In the genomic region with DNA sequence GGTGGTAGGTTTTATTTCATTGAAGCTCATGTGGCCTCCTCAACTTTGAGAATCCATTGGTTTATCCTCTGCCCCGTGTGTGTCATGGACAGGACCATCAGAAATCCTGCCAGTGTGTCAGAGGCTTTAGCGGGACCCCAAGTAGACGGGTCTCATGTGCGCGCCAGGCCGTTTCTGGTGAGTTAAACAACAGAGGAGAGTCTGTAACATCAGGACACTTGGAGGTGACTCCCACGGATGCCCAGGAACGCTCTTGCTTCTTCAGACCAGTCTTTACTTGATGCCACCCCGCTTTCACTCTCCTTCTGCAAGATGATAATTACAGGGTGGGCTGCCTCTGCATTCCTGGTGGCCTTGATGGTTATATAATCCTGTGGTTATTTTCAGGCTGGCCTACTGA, we compare ENCODE assay signal across 33 mouse cellular contexts. TPM values are rescaled to one million over a fixed set of nuclear protein-coding genes. Genes with fewer than 3 reads are reported as not detected.
DNase-seq lines count a peak whose midpoint lies in the region; ATAC-seq and TF ChIP-seq lines count a peak whose summit lies in the region.
"Had no signal": no experiment of that assay in that cellular context is flagged by ENCODE, and none has a peak within 500 bp of the region (broad histone marks: within the 10 kb centered on the region; RNA-seq: fewer than 3 reads in every experiment).

No protein-coding gene starts in this region.

- 92% methylated on average over 9 of the region's 9 CpGs for WGBS in embryonic facial prominence, embryonic 14.5 days
- WGBS in embryonic facial prominence, embryonic 10.5 days: 94% methylated on average over 9 of the region's 9 CpGs
- 93% methylated on average over 9 of the region's 9 CpGs for WGBS in heart, embryonic 10.5 days
- WGBS in olfactory bulb, adult 2 months: 64% methylated on average over 9 of the region's 9 CpGs
- WGBS in midbrain, embryonic 13.5 days: 97% methylated on average over 9 of the region's 9 CpGs

- peaks cover 99% of the 10 kb centered on the region for H3K36me3 ChIP-seq in embryonic facial prominence, embryonic 14.5 days (ENCODE audit: control insufficient read depth, insufficient read depth, low read length)
- H3K36me3 ChIP-seq in embryonic facial prominence, embryonic 10.5 days (replicated peaks): peaks cover 100% of the 10 kb centered on the region
- H3K36me3 ChIP-seq in heart, embryonic 10.5 days: peaks cover 96% of the 10 kb centered on the region
- H3K36me3 ChIP-seq in midbrain, embryonic 13.5 days: peaks cover 99% of the 10 kb centered on the region

- DNase-seq in embryonic facial prominence, embryonic 14.5 days (ENCODE audit: low spot score): peak; percentile 39
- no peak for DNase-seq in embryonic facial prominence, embryonic 10.5 days (ENCODE audit: low spot score)
- peak; percentile 57 for DNase-seq in heart, embryonic 10.5 days (ENCODE audit: low spot score)
- no peak for DNase-seq in heart, postnatal 25 days (ENCODE audit: low spot score)
- peak; percentile 14 for DNase-seq in urinary bladder, adult 2 months (ENCODE audit: low spot score)
- DNase-seq in urinary bladder, postnatal 25 days (ENCODE audit: low spot score): no peak
- DNase-seq: adrenal gland, adult 8-10 months; adrenal gland, postnatal 36 days; cerebellum, postnatal 10 days; cerebellum, postnatal 36 days; embryo, embryonic 11 days; gastrocnemius, postnatal 10 days; gastrocnemius, postnatal 36 days; heart, postnatal 10 days had no signal

- H3K27me3 ChIP-seq in embryonic facial prominence, embryonic 14.5 days (replicated peaks; ENCODE audit: control insufficient read depth, insufficient read depth, low read length): no peaks in the 10 kb centered on the region
- H3K27me3 ChIP-seq in embryonic facial prominence, embryonic 10.5 days (replicated peaks; ENCODE audit: low read depth, poor library complexity, severe bottlenecking): peaks cover 39% of the 10 kb centered on the region
- no peaks in the 10 kb centered on the region for H3K27me3 ChIP-seq in heart, embryonic 10.5 days (ENCODE audit: insufficient read depth, poor library complexity, severe bottlenecking)
- peaks cover 94% of the 10 kb centered on the region for H3K27me3 ChIP-seq in midbrain, embryonic 13.5 days
- H3K27me3 ChIP-seq: embryonic facial prominence, embryonic 15.5 days; heart, embryonic 12.5 days; heart, embryonic 15.5 days had no signal

- ATAC-seq in embryonic facial prominence, embryonic 14.5 days (ENCODE audit: low read depth): no peak
- ATAC-seq in midbrain, embryonic 13.5 days: no peak
- ATAC-seq: CD4-positive, CD25-positive, alpha-beta regulatory T cell, adult 4 months; forebrain, embryonic 13.5 days; forebrain, embryonic 16.5 days; hindbrain, postnatal 0 days; inflammation-experienced regulatory T-cells, adult 6 months; intestine, embryonic 16.5 days had no signal

- H3K9me3 ChIP-seq in embryonic facial prominence, embryonic 14.5 days (ENCODE audit: control insufficient read depth, low read length): no peaks in the 10 kb centered on the region
- H3K9me3 ChIP-seq in embryonic facial prominence, embryonic 10.5 days: no peaks in the 10 kb centered on the region
- no peaks in the 10 kb centered on the region for H3K9me3 ChIP-seq in heart, embryonic 10.5 days
- H3K9me3 ChIP-seq in midbrain, embryonic 13.5 days: no peaks in the 10 kb centered on the region
- H3K9me3 ChIP-seq: embryonic facial prominence, embryonic 15.5 days; forebrain, embryonic 13.5 days; heart, embryonic 12.5 days; heart, embryonic 15.5 days had no signal

- no peak for TF ChIP-seq POLR2A in olfactory bulb, adult 2 months (IDR thresholded peaks at IDR 0.05; ENCODE audit: insufficient read depth, low read depth, low read length)

- TF ChIP-seq CTCF in olfactory bulb, adult 2 months (IDR thresholded peaks at IDR 0.05; ENCODE audit: insufficient read depth, low read depth, low read length): no peak

- H3K9ac ChIP-seq in embryonic facial prominence, embryonic 14.5 days (ENCODE audit: low read depth, low read length): no peak overlapping the region
- no peak overlapping the region for H3K9ac ChIP-seq in midbrain, embryonic 13.5 days (replicated peaks)
- H3K9ac ChIP-seq: embryonic facial prominence, embryonic 15.5 days; forebrain, embryonic 13.5 days; heart, embryonic 12.5 days; heart, embryonic 15.5 days; hindbrain, embryonic 14.5 days had no signal

- no peak overlapping the region for H3K27ac ChIP-seq in embryonic facial prominence, embryonic 14.5 days (replicated peaks; ENCODE audit: low read depth, low read length)
- H3K27ac ChIP-seq in embryonic facial prominence, embryonic 10.5 days (replicated peaks): no peak overlapping the region
- no peak overlapping the region for H3K27ac ChIP-seq in heart, embryonic 10.5 days
- peak overlapping the region; percentile 16 for H3K27ac ChIP-seq in olfactory bulb, adult 2 months (ENCODE audit: insufficient read depth, low read depth, low read length)
- no peak overlapping the region for H3K27ac ChIP-seq in midbrain, embryonic 13.5 days
- H3K27ac ChIP-seq: embryonic facial prominence, embryonic 15.5 days; forebrain, embryonic 13.5 days; heart, embryonic 15.5 days; hindbrain, embryonic 14.5 days; hindbrain, postnatal 0 days had no signal

- H3K4me2 ChIP-seq in embryonic facial prominence, embryonic 14.5 days (ENCODE audit: low read depth, low read length): no peak overlapping the region
- H3K4me2 ChIP-seq in midbrain, embryonic 13.5 days (replicated peaks): no peak overlapping the region
- H3K4me2 ChIP-seq: embryonic facial prominence, embryonic 15.5 days; forebrain, embryonic 13.5 days; heart, embryonic 12.5 days; heart, embryonic 15.5 days; hindbrain, embryonic 14.5 days had no signal

- H3K4me3 ChIP-seq in embryonic facial prominence, embryonic 14.5 days (ENCODE audit: low read depth, low read length): no peak overlapping the region
- no peak overlapping the region for H3K4me3 ChIP-seq in embryonic facial prominence, embryonic 10.5 days
- no peak overlapping the region for H3K4me3 ChIP-seq in heart, embryonic 10.5 days
- H3K4me3 ChIP-seq in olfactory bulb, adult 2 months (ENCODE audit: insufficient read depth, low read depth, low read length): no peak overlapping the region
- no peak overlapping the region for H3K4me3 ChIP-seq in midbrain, embryonic 13.5 days (replicated peaks)
- H3K4me3 ChIP-seq: embryonic facial prominence, embryonic 15.5 days; forebrain, embryonic 13.5 days; heart, embryonic 12.5 days; heart, embryonic 15.5 days had no signal

- H3K4me1 ChIP-seq in embryonic facial prominence, embryonic 14.5 days (ENCODE audit: control insufficient read depth, insufficient read depth, low read length): no peaks in the 10 kb centered on the region
- H3K4me1 ChIP-seq in embryonic facial prominence, embryonic 10.5 days: peaks cover 11% of the 10 kb centered on the region
- peaks cover 11% of the 10 kb centered on the region; the same call in 1 of the 2 replicates for H3K4me1 ChIP-seq in heart, embryonic 10.5 days
- peaks cover 17% of the 10 kb centered on the region for H3K4me1 ChIP-seq in olfactory bulb, adult 2 months (ENCODE audit: control insufficient read depth, insufficient read depth, low read length)
- H3K4me1 ChIP-seq in midbrain, embryonic 13.5 days (replicated peaks): peaks cover 11% of the 10 kb centered on the region

- intact Hi-C loops in heart, postnatal 25 days (cut with DNase I): no loop called here

RNA-seq across cellular contexts. Expression of a gene that starts 19.4 kb away (rescaled TPM):
- 254 and 258 TPM in 2 replicates for polyA plus RNA-seq in embryonic facial prominence, embryonic 14.5 days (2014; fragmentation: Nextera tagmentation; extraction: Ambion mirVana)
- 212 and 222 TPM in 2 replicates for polyA plus RNA-seq in embryonic facial prominence, embryonic 10.5 days (2016; fragmentation: Nextera tagmentation; extraction: Ambion mirVana)
- polyA plus RNA-seq in heart, embryonic 10.5 days (2016; fragmentation: Nextera tagmentation; extraction: Ambion mirVana): 156 and 170 TPM in 2 replicates
- 10 to 100 TPM; 77.8 to 84.2 TPM for total RNA-seq in heart, postnatal 25 days (2021)
- polyA plus RNA-seq in urinary bladder, adult 2 months (2012; rRNA removed): 300 and 319 TPM in 2 replicates
- not detected in 2 replicates for polyA plus RNA-seq in olfactory bulb, adult 2 months (2012; ENCODE audit: insufficient read depth, insufficient read length, low replicate concordance, missing spikeins)
- 275 TPM in 2 replicates for polyA plus RNA-seq in midbrain, embryonic 13.5 days (2015; fragmentation: Nextera tagmentation; extraction: Ambion mirVana)

RNA-seq across cellular contexts. Expression of a gene that starts 40.4 kb away (rescaled TPM):
- not detected in 2 replicates for polyA plus RNA-seq in embryonic facial prominence, embryonic 14.5 days (2014; fragmentation: Nextera tagmentation; extraction: Ambion mirVana)
- not detected in 2 replicates for polyA plus RNA-seq in embryonic facial prominence, embryonic 10.5 days (2016; fragmentation: Nextera tagmentation; extraction: Ambion mirVana)
- polyA plus RNA-seq in heart, embryonic 10.5 days (2016; fragmentation: Nextera tagmentation; extraction: Ambion mirVana): not detected in 2 replicates
- total RNA-seq in heart, postnatal 25 days (2021): not detected
- 0.04 and 0.07 TPM in 2 replicates for polyA plus RNA-seq in urinary bladder, adult 2 months (2012; rRNA removed)
- not detected in 2 replicates for polyA plus RNA-seq in olfactory bulb, adult 2 months (2012; ENCODE audit: insufficient read depth, insufficient read length, low replicate concordance, missing spikeins)
- not detected in 2 replicates for polyA plus RNA-seq in midbrain, embryonic 13.5 days (2015; fragmentation: Nextera tagmentation; extraction: Ambion mirVana)
- total RNA-seq: adrenal gland, adult 8-10 months; adrenal gland, postnatal 36 days; gastrocnemius, adult 18-20 months; gastrocnemius, postnatal 36 days; granulocyte monocyte progenitor cell, adult 5-6 weeks; heart, adult 8-10 months; hindbrain, postnatal 0 days; MEL had no signal
- polyA plus RNA-seq: CD4-positive, CD25-positive, alpha-beta regulatory T cell, adult 4 months; cerebellum, adult 2 months; cortical plate, adult 2 months; embryonic facial prominence, embryonic 11.5 days; embryonic facial prominence, embryonic 15.5 days; forebrain, embryonic 13.5 days; forebrain, embryonic 16.5 days; heart, embryonic 15.5 days; hindbrain, postnatal 0 days; inflammation-experienced regulatory T-cells, adult 6 months; intestine, embryonic 16.5 days had no signal

Comparison
In these comparisons a context has a peak if more than half of its experiments do, and no peak if none do; other contexts are left out.
1. DNase-seq: peak in embryonic facial prominence, embryonic 14.5 days (single experiment), heart, embryonic 10.5 days (single experiment) and urinary bladder, adult 2 months (single experiment); none in embryonic facial prominence, embryonic 10.5 days (single experiment), heart, postnatal 25 days (single experiment) and urinary bladder, postnatal 25 days (single experiment).